Mouse (Mus musculus): Measurements from ENCODE around the gene Snx15. TPM values are rescaled to one million over a fixed set of nuclear protein-coding genes. Genes with fewer than 3 reads are reported as not detected.
A peak's percentile ranks its signal among the peaks of the same experiment; 100 is the strongest.
"Not testable (repeated sequence)": the region's sequence is repeated elsewhere in the genome, so short reads cannot be mapped to it uniquely, and the experiment has no call there.

Snx15 gene
- polyA plus RNA-seq, 1 experiment from 2014 or later = 30.6 TPM

DNA sequence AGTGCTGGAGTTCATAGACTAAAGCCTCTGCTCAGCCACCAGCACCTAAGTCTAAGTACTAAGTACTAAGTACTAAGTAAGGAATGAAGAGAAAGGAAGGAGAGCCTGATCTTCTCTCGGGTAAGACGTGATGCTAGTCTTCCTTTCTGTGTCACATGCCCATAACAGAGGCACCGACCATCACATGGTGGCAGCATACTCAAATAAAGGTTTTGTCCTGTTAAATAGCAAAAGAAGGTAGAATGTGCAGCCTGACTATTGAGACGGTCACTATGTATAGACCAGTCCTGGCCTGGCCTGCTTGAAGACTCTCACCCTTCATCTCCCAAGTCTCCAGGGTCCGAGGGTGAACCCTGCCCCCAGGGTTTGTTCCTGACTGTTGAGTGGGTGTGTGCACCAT is 16.7 kb upstream of the Snx15 start:
- no peaks in the 10 kb centered on the region; the same call in 1 of the 2 replicates for H3K4me1 ChIP-seq (ENCODE audit: control insufficient read depth, insufficient read depth, low read length)
- no peak overlapping the region for H3K4me3 ChIP-seq (ENCODE audit: low read depth, low read length)
- H3K36me3 ChIP-seq (ENCODE audit: control insufficient read depth, insufficient read depth, low read length) = no peaks in the 10 kb centered on the region
- no peaks in the 10 kb centered on the region for H3K27me3 ChIP-seq (ENCODE audit: control insufficient read depth, insufficient read depth, low read length)
- no peaks in the 10 kb centered on the region for H3K9me3 ChIP-seq (ENCODE audit: control insufficient read depth, low read depth, low read length)
- no peak overlapping the region for H3K4me2 ChIP-seq (replicated peaks; ENCODE audit: low read depth, low read length)
- H3K9ac ChIP-seq (replicated peaks; ENCODE audit: low read depth, low read length) = no peak overlapping the region
- ATAC-seq (ENCODE audit: insufficient number of reproducible peaks, insufficient read depth, low FRiP score, low read depth) = no peak
- 72% methylated on average over 5 of the region's 5 CpGs for WGBS
- H3K27ac ChIP-seq (ENCODE audit: low read length) = no peak overlapping the region

DNA sequence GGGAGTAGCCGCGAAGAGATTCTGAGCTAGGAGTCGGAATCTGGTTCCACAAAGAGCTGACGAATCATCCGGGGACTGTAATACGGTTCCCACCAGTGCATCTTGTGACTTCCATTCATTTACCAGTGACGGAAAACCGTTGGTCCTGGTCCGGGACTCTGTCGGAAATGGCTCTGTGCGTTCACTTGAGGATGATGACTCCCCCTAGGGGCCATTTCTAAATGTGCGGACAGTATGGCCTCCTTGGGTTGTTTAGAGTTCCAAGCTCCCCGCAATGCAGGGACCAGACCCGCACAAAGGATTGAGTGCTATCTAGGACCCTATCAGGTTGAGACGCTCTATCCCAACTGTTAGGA is 13.3 kb upstream of the Snx15 start, which contains the start of gene Arl2:
Arl2 (minus strand) TSS at position 155 of the 356 bp plus-strand sequence.
- Histone ChIP-seq H3K4me2 (replicated peaks; ENCODE audit: low read depth, low read length) (peak within 1 kb of the TSS; percentile 72), H3K9ac (replicated peaks; ENCODE audit: low read depth, low read length) (peak within 1 kb of the TSS; percentile 78), H3K36me3 (ENCODE audit: control insufficient read depth, insufficient read depth, low read length) (peaks cover 5% of the 10 kb centered on the region; the same call in 1 of the 2 replicates), H3K9me3 (ENCODE audit: control insufficient read depth, low read depth, low read length) (no peaks in the 10 kb centered on the region), H3K27ac (ENCODE audit: low read length) (peak within 1 kb of the TSS; percentile 96), H3K4me3 (ENCODE audit: low read depth, low read length) (peak within 1 kb of the TSS; percentile 66), H3K4me1 (ENCODE audit: control insufficient read depth, insufficient read depth, low read length) (no peaks in the 10 kb centered on the region; the same call in 1 of the 2 replicates), H3K27me3 (ENCODE audit: control insufficient read depth, insufficient read depth, low read length) (no peaks in the 10 kb centered on the region)
- ATAC-seq (ENCODE audit: insufficient number of reproducible peaks, insufficient read depth, low FRiP score, low read depth) = peak; percentile 76
- under 1% methylated on average over 15 of the region's 15 CpGs for WGBS

DNA sequence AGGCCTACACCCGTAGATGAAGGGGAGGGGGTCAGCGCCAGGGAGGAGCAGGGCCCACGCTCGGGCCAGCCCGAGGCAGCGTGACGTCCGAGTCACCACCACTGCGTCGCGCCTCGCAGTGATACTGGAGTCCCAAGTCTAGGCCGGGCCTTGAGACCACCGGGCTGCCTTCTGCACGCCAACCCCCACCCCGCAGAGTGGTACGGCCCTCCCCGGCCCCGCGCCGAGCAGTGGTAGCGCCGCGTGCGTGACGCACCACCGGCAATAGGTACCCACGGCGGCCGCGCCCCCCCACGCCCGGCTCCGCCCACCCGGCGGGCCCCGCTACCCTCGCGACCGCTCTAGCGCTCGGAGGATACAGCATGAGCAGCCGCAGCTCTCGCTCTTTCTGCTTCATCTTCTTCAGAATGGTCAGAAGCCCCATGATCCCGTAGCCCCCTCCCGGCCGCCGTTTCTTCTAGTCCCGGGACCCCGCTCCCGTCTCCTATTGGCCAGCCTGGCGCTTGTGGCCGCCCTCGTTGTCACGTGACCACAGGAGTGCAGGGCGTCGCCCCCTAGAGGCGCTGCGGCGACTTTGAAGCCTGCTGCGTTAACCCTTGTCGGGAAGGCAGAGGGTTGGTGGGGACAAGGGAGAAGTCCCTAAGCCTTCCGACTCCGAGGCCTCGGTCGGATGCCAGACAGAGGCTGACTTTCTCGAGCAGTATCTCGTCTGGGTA is 12.7 kb upstream of the Snx15 start, which contains the start of gene Batf2:
Batf2 (plus strand) TSS at position 306 of the 716 bp plus-strand sequence.
- Histone ChIP-seq H3K4me1 (ENCODE audit: control insufficient read depth, insufficient read depth, low read length) (no peaks in the 10 kb centered on the region; the same call in 1 of the 2 replicates), H3K4me3 (ENCODE audit: low read depth, low read length) (peak within 1 kb of the TSS; percentile 66), H3K9me3 (ENCODE audit: control insufficient read depth, low read depth, low read length) (no peaks in the 10 kb centered on the region), H3K9ac (replicated peaks; ENCODE audit: low read depth, low read length) (peak within 1 kb of the TSS; percentile 78), H3K36me3 (ENCODE audit: control insufficient read depth, insufficient read depth, low read length) (peaks cover 9% of the 10 kb centered on the region; the same call in 1 of the 2 replicates), H3K27me3 (ENCODE audit: control insufficient read depth, insufficient read depth, low read length) (no peaks in the 10 kb centered on the region), H3K4me2 (replicated peaks; ENCODE audit: low read depth, low read length) (peak within 1 kb of the TSS; percentile 72), H3K27ac (ENCODE audit: low read length) (peak within 1 kb of the TSS; percentile 96)
- peak; percentile 93 for ATAC-seq (ENCODE audit: insufficient number of reproducible peaks, insufficient read depth, low FRiP score, low read depth)
- under 1% methylated on average over 67 of the region's 68 CpGs for WGBS

DNA sequence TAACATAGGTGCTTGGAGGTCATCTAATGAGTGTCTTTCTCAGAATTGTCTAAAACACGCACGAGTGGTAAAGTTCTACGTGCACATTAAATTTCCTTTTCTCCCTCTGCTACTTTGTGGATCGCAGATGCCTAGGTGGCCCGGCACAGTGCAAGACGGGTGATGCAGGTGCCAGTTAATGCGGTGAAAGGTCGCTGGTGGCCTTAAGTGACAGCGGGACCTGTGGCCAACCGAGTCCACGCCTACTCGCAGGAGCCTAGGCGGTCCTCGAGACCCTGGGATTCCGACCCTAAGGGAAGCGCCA is 12.2 kb upstream of the Snx15 start:
- Histone ChIP-seq H3K4me3 (ENCODE audit: low read depth, low read length) (peak overlapping the region; percentile 66), H3K4me2 (replicated peaks; ENCODE audit: low read depth, low read length) (peak overlapping the region; percentile 72), H3K9me3 (ENCODE audit: control insufficient read depth, low read depth, low read length) (no peaks in the 10 kb centered on the region), H3K4me1 (ENCODE audit: control insufficient read depth, insufficient read depth, low read length) (no peaks in the 10 kb centered on the region; the same call in 1 of the 2 replicates), H3K27me3 (ENCODE audit: control insufficient read depth, insufficient read depth, low read length) (no peaks in the 10 kb centered on the region), H3K9ac (replicated peaks; ENCODE audit: low read depth, low read length) (peak overlapping the region; percentile 78), H3K36me3 (ENCODE audit: control insufficient read depth, insufficient read depth, low read length) (peaks cover 9% of the 10 kb centered on the region; the same call in 1 of the 2 replicates), H3K27ac (ENCODE audit: low read length) (peak overlapping the region; percentile 96)
- WGBS = 5% methylated on average over 16 of the region's 16 CpGs
- ATAC-seq (ENCODE audit: insufficient number of reproducible peaks, insufficient read depth, low FRiP score, low read depth) = no peak

DNA sequence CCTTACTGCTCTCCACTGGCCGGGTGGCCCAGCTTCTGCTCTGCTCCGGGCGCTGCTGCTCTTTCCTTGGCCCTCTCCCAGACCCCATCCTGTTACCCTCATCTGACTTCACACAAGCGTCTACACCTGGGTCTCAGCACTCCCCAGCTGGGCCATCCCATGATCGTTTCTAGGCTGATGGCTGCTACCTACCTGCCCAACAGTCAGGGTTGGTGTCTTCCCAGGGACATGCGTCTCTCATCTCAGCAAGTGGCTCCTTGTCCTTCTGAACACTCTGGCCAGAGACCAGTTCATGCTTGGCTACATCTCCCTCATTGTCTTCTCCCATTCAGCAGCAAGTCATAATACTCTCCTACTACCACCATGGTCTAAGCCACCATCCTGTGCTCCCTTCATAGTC is 11.6 kb upstream of the Snx15 start:
- H3K4me3 ChIP-seq (ENCODE audit: low read depth, low read length) = no peak overlapping the region
- no peak for ATAC-seq (ENCODE audit: insufficient number of reproducible peaks, insufficient read depth, low FRiP score, low read depth)
- H3K9me3 ChIP-seq (ENCODE audit: control insufficient read depth, low read depth, low read length) = no peaks in the 10 kb centered on the region
- no peak overlapping the region for H3K9ac ChIP-seq (replicated peaks; ENCODE audit: low read depth, low read length)
- WGBS = 96% methylated on average over 6 of the region's 6 CpGs
- no peak overlapping the region for H3K27ac ChIP-seq (ENCODE audit: low read length)
- peaks cover 14% of the 10 kb centered on the region; the same call in 1 of the 2 replicates for H3K36me3 ChIP-seq (ENCODE audit: control insufficient read depth, insufficient read depth, low read length)
- H3K27me3 ChIP-seq (ENCODE audit: control insufficient read depth, insufficient read depth, low read length) = no peaks in the 10 kb centered on the region
- H3K4me2 ChIP-seq (replicated peaks; ENCODE audit: low read depth, low read length) = peak overlapping the region; percentile 72
- H3K4me1 ChIP-seq (ENCODE audit: control insufficient read depth, insufficient read depth, low read length) = no peaks in the 10 kb centered on the region; the same call in 1 of the 2 replicates

DNA sequence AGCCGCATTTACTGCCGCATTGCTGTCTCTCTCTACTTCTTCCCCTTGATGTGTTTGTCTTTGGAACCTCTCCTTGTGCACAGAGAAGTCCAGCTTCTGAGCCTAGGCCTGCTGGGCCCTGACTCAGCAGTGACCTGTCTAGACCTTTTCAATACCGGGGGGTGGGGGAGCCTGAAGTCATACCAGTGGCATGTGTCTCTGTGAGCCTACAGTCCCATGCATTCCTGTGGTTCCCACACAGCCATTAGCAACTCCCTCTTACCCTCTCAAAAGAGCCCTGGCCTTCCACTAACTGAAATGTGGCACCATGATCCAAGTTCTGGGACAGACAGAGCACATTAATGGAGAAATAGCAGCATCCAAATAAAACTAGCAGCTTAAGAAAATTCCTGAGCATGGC is 8.3 kb upstream of the Snx15 start:
- ATAC-seq (ENCODE audit: insufficient number of reproducible peaks, insufficient read depth, low FRiP score, low read depth) = no peak
- Histone ChIP-seq H3K9ac (replicated peaks; ENCODE audit: low read depth, low read length) (no peak overlapping the region), H3K4me2 (replicated peaks; ENCODE audit: low read depth, low read length) (no peak overlapping the region), H3K27me3 (ENCODE audit: control insufficient read depth, insufficient read depth, low read length) (no peaks in the 10 kb centered on the region), H3K4me1 (ENCODE audit: control insufficient read depth, insufficient read depth, low read length) (no peaks in the 10 kb centered on the region; the same call in 1 of the 2 replicates), H3K9me3 (ENCODE audit: control insufficient read depth, low read depth, low read length) (no peaks in the 10 kb centered on the region), H3K4me3 (ENCODE audit: low read depth, low read length) (no peak overlapping the region), H3K27ac (ENCODE audit: low read length) (no peak overlapping the region), H3K36me3 (ENCODE audit: control insufficient read depth, insufficient read depth, low read length) (peaks cover 18% of the 10 kb centered on the region; the same call in 1 of the 2 replicates)
- 77% methylated on average over 3 of the region's 3 CpGs for WGBS

DNA sequence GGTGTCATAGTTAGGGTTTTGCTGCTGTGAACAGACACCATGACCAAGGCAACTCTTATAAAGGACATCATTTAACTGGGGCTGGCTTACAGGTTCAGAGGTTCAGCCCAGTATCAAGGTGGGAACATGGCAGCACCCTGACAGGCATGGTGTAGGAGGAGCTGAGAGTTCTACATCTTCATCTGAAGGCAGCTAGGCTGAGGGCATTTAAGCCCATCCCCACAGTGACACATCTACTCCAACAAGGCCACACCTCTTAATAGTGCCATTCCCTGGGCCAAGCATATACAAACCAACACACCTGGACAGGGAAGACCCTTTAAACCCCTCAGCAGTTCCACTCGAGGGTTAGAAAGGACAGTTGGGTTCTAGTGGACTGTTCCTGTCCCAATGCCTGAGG is 5.1 kb upstream of the Snx15 start:
- H3K36me3 ChIP-seq (ENCODE audit: control insufficient read depth, insufficient read depth, low read length) = peaks cover 18% of the 10 kb centered on the region; the same call in 1 of the 2 replicates
- not testable (repeated sequence) for H3K9ac ChIP-seq (replicated peaks; ENCODE audit: low read depth, low read length); H3K4me3 ChIP-seq (ENCODE audit: low read depth, low read length); H3K27ac ChIP-seq (ENCODE audit: low read length); ATAC-seq (ENCODE audit: insufficient number of reproducible peaks, insufficient read depth, low FRiP score, low read depth); H3K9me3 ChIP-seq (ENCODE audit: control insufficient read depth, low read depth, low read length); H3K4me2 ChIP-seq (replicated peaks; ENCODE audit: low read depth, low read length); H3K4me1 ChIP-seq (ENCODE audit: control insufficient read depth, insufficient read depth, low read length); H3K27me3 ChIP-seq (ENCODE audit: control insufficient read depth, insufficient read depth, low read length)
- WGBS = 44% methylated on average over 1 of the region's 1 CpGs

DNA sequence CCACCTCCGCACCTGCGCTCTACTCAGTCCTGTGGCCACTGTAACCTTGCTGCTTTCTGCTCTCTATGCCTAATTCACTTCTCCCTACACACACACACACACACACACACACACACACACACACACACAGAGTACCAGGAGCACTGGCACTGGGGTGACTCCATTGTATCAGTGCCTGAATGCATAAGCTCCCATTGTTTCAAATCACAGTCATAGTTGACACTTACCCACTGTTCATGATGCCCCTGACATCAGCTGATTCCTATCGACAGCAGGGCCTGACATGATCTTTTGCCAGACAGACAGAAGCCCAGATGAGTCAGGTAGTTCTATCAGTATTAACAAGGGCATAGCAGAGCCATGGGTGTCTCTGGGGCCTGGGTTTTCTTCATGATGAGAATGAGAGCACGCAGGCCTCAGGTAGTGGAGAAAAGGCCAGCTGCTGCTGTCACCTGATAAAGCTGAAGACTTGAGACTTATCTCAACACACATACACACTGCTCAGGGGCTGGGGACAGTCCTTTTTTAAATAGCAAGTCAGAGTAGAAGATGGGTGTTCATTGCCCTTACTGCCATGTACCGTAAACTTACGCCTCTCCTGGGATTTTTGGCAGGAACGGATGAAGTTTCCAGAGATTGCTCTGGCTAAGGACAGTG is 4.2 kb upstream of the Snx15 start:
- no peak for ATAC-seq (ENCODE audit: insufficient number of reproducible peaks, insufficient read depth, low FRiP score, low read depth)
- Histone ChIP-seq H3K4me2 (replicated peaks; ENCODE audit: low read depth, low read length) (no peak overlapping the region), H3K36me3 (ENCODE audit: control insufficient read depth, insufficient read depth, low read length) (peaks cover 13% of the 10 kb centered on the region; the same call in 1 of the 2 replicates), H3K27ac (ENCODE audit: low read length) (no peak overlapping the region), H3K4me1 (ENCODE audit: control insufficient read depth, insufficient read depth, low read length) (0 out of 2 replicates have a peak, but pooled peaks cover 2% of the 10 kb centered on the region), H3K9me3 (ENCODE audit: control insufficient read depth, low read depth, low read length) (no peaks in the 10 kb centered on the region), H3K9ac (replicated peaks; ENCODE audit: low read depth, low read length) (no peak overlapping the region), H3K4me3 (ENCODE audit: low read depth, low read length) (no peak overlapping the region), H3K27me3 (ENCODE audit: control insufficient read depth, insufficient read depth, low read length) (no peaks in the 10 kb centered on the region)
- 83% methylated on average over 7 of the region's 7 CpGs for WGBS
